Mouse (Mus musculus) G1E (cell line): ENCODE measurements around the gene Rwdd2b.

Experiments
- CTCF ChIP-seq: IDR thresholded peaks from 2 replicates; pipeline ENCODE4 v1.5.1; 2012; ENCODE audit warnings: low read depth, low read length, inconsistent platforms, mixed read lengths
- GATA1 ChIP-seq: IDR thresholded peaks from 2 replicates; pipeline ENCODE4 v1.6.1; 2012; ENCODE audit warnings: borderline replicate concordance, low read length, inconsistent platforms, mixed read lengths
- POLR2AphosphoS5 ChIP-seq: IDR thresholded peaks from 2 replicates; pipeline ENCODE4 v1.6.1; 2012; ENCODE audit warnings: low read depth, low read length, inconsistent platforms; ENCODE audit not compliant: insufficient replicate concordance
- TAL1 ChIP-seq: conservative IDR thresholded peaks from 2 replicates; pipeline ENCODE4 v1.6.1; 2012; ENCODE audit warnings: low read depth, low read length, inconsistent platforms, mixed read lengths

GRCm38 (mm10) chr16:87445110-87445509 is 4.7 kb upstream of the Rwdd2b start:
- no peak for TF ChIP-seq GATA1
- no peak for TF ChIP-seq CTCF
- TF ChIP-seq TAL1 = no peak
- TF ChIP-seq POLR2AphosphoS5 = no peak
